Mouse (Mus musculus): ENCODE data around the gene Cat. TPM values are rescaled to one million over a fixed set of nuclear protein-coding genes. Genes with fewer than 3 reads are reported as not detected.

The Cat gene
- polyA plus RNA-seq, 1 experiment, result 60.3 TPM

DNA sequence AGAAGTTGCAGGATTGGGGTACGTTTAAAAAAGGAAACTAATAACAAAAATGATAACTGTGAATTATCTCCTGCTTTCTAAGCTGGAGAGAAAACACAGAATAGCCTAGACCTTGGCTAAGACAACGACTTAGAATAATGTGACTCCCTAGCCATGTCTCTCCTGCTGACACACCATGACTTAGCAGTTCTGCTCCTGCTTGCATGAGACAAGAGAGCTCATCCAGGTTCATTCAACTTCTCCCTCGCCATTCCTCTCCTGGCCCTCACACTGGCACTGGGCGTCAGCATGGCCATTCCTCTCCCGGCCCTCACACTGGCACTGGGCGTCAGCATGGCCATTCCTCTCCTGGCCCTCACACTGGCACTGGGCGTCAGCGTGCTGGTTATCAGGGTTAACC is 4.7 kb downstream of the Cat start:
- TF ChIP-seq POLR2A (IDR thresholded peaks at IDR 0.05; ENCODE audit: low read depth, low read length) (no peak), CTCF (IDR thresholded peaks at IDR 0.05; ENCODE audit: borderline replicate concordance, insufficient read depth, low read length) (no peak)

GRCm38 (mm10) chr2:103478326-103478725 is 6.6 kb downstream of the Cat start:
- Histone ChIP-seq H3K4me1 (ENCODE audit: control insufficient read depth, insufficient read depth, low read length) (no peaks in the 10 kb centered on the region), H3K27ac (ENCODE audit: insufficient read depth, low read length) (no peak overlapping the region), H3K4me3 (ENCODE audit: insufficient read depth, low read length) (no peak overlapping the region)
- no peak for TF ChIP-seq POLR2A (IDR thresholded peaks at IDR 0.05; ENCODE audit: low read depth, low read length)
- no peak for TF ChIP-seq CTCF (IDR thresholded peaks at IDR 0.05; ENCODE audit: borderline replicate concordance, insufficient read depth, low read length)

More for the DNA sequence above, 4.7 kb downstream of the Cat start:
- Histone ChIP-seq H3K27ac (ENCODE audit: insufficient read depth, low read length) (no peak overlapping the region), H3K4me3 (ENCODE audit: insufficient read depth, low read length) (no peak overlapping the region), H3K4me1 (ENCODE audit: control insufficient read depth, insufficient read depth, low read length) (no peaks in the 10 kb centered on the region)

DNA sequence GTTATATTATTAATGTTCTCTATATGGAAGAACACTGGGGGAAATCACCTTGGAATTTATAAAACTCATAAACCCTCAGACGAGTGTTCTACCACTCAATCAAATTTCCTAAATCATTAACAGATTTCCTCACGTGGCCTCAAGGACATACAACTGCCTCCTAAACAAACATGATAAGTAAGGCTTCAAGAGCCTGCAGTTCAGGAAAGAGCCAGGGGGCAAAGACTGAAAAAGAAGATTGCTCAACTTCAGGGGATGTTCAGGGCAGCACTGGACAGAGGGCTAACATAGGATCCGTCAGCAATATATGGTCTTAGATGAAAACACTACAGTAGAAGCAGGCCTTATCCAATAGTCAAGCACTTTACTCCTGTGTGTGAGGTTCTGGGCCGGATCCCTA is 7.5 kb downstream of the Cat start:
- no peak overlapping the region for H3K27ac ChIP-seq (ENCODE audit: insufficient read depth, low read length)
- H3K4me3 ChIP-seq (ENCODE audit: insufficient read depth, low read length), result no peak overlapping the region
- H3K4me1 ChIP-seq (ENCODE audit: control insufficient read depth, insufficient read depth, low read length), result no peaks in the 10 kb centered on the region
- TF ChIP-seq CTCF (IDR thresholded peaks at IDR 0.05; ENCODE audit: borderline replicate concordance, insufficient read depth, low read length) (no peak), POLR2A (IDR thresholded peaks at IDR 0.05; ENCODE audit: low read depth, low read length) (no peak)

GRCm38 (mm10) chr2:103476657-103477056 is 8.3 kb downstream of the Cat start:
- Histone ChIP-seq H3K4me3 (ENCODE audit: insufficient read depth, low read length) (no peak overlapping the region), H3K4me1 (ENCODE audit: control insufficient read depth, insufficient read depth, low read length) (no peaks in the 10 kb centered on the region), H3K27ac (ENCODE audit: insufficient read depth, low read length) (no peak overlapping the region)
- no peak for TF ChIP-seq CTCF (IDR thresholded peaks at IDR 0.05; ENCODE audit: borderline replicate concordance, insufficient read depth, low read length)

- no peak for TF ChIP-seq CTCF (IDR thresholded peaks at IDR 0.05; ENCODE audit: borderline replicate concordance, insufficient read depth, low read length)
- TF ChIP-seq POLR2A (IDR thresholded peaks at IDR 0.05; ENCODE audit: low read depth, low read length), result no peak
- no peak overlapping the region for H3K27ac ChIP-seq (ENCODE audit: insufficient read depth, low read length)
- no peak overlapping the region for H3K4me3 ChIP-seq (ENCODE audit: insufficient read depth, low read length)
- no peaks in the 10 kb centered on the region for H3K4me1 ChIP-seq (ENCODE audit: control insufficient read depth, insufficient read depth, low read length)
These were observed 8.8 kb downstream of the Cat start for GRCm38 (mm10) chr2:103476180-103476579.

DNA sequence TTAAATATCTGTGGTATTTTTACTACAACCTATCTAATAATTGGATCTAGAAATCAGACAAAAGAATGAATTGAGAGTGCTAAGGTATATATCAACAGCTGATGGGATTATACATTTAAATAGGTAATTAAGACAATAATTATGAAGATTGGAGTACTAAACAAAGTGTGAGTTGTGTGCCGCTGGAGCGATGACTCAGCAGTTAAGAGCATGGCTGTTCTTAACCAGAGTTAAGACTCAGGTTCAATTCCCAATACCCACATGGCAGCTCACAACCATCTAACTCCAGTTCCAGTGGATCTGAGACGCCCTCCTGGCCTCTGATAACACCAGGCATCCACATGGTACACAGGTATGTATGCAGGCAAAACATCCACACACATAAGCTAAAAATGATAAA is 11.6 kb downstream of the Cat start:
- TF ChIP-seq CTCF (IDR thresholded peaks at IDR 0.05; ENCODE audit: borderline replicate concordance, insufficient read depth, low read length) (no peak), POLR2A (IDR thresholded peaks at IDR 0.05; ENCODE audit: low read depth, low read length) (no peak)
- no peak overlapping the region for H3K27ac ChIP-seq (ENCODE audit: insufficient read depth, low read length)
- no peaks in the 10 kb centered on the region for H3K4me1 ChIP-seq (ENCODE audit: control insufficient read depth, insufficient read depth, low read length)
- H3K4me3 ChIP-seq (ENCODE audit: insufficient read depth, low read length), result no peak overlapping the region

- H3K4me3 ChIP-seq (ENCODE audit: insufficient read depth, low read length), result no peak overlapping the region
- no peaks in the 10 kb centered on the region for H3K4me1 ChIP-seq (ENCODE audit: control insufficient read depth, insufficient read depth, low read length)
- H3K27ac ChIP-seq (ENCODE audit: insufficient read depth, low read length), result no peak overlapping the region
- TF ChIP-seq CTCF (IDR thresholded peaks at IDR 0.05; ENCODE audit: borderline replicate concordance, insufficient read depth, low read length) (no peak), POLR2A (IDR thresholded peaks at IDR 0.05; ENCODE audit: low read depth, low read length) (no peak)
These were observed 17.9 kb downstream of the Cat start for GRCm38 (mm10) chr2:103466984-103467588.

- H3K4me1 ChIP-seq (ENCODE audit: control insufficient read depth, insufficient read depth, low read length), result no peaks in the 10 kb centered on the region
These were observed 18.7 kb downstream of the Cat start for GRCm38 (mm10) chr2:103466272-103466671.

DNA sequence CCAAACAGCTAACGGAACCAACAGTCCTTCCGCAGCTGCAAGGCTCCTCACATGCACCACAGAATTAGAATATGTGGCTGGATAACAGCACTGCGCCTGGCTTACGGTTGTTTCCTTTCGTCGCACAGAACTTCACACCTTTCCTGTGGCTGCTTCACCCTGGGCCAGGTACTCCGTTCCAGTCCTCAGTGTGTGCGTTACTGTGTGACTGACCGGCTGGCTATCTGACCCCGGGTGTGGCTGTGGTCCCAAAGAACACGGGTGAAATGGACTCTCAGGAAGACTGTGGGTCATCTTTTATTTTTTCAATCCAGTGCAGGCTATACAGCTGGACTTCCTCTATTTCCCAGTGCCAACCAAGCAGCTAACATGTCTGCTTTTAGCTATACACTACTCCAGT is 19.5 kb downstream of the Cat start:
- no peaks in the 10 kb centered on the region for H3K4me1 ChIP-seq (ENCODE audit: control insufficient read depth, insufficient read depth, low read length)
- H3K27ac ChIP-seq (ENCODE audit: insufficient read depth, low read length), result no peak overlapping the region
- H3K4me3 ChIP-seq (ENCODE audit: insufficient read depth, low read length), result no peak overlapping the region
- TF ChIP-seq POLR2A (IDR thresholded peaks at IDR 0.05; ENCODE audit: low read depth, low read length) (no peak), CTCF (IDR thresholded peaks at IDR 0.05; ENCODE audit: borderline replicate concordance, insufficient read depth, low read length) (no peak)

More at GRCm38 (mm10) chr2:103466272-103466671, 18.7 kb downstream of the Cat start:
- no peak for TF ChIP-seq CTCF (IDR thresholded peaks at IDR 0.05; ENCODE audit: borderline replicate concordance, insufficient read depth, low read length)
- TF ChIP-seq POLR2A (IDR thresholded peaks at IDR 0.05; ENCODE audit: low read depth, low read length), result no peak
- no peak overlapping the region for H3K27ac ChIP-seq (ENCODE audit: insufficient read depth, low read length)
- no peak overlapping the region for H3K4me3 ChIP-seq (ENCODE audit: insufficient read depth, low read length)

- TF ChIP-seq POLR2A (IDR thresholded peaks at IDR 0.05; ENCODE audit: low read depth, low read length) (no peak), CTCF (IDR thresholded peaks at IDR 0.05; ENCODE audit: borderline replicate concordance, insufficient read depth, low read length) (no peak)
- no peaks in the 10 kb centered on the region for H3K4me1 ChIP-seq (ENCODE audit: control insufficient read depth, insufficient read depth, low read length)
These were observed 20.4 kb downstream of the Cat start for GRCm38 (mm10) chr2:103464524-103464923.

More at GRCm38 (mm10) chr2:103464524-103464923, 20.4 kb downstream of the Cat start:
- no peak overlapping the region for H3K27ac ChIP-seq (ENCODE audit: insufficient read depth, low read length)
- no peak overlapping the region for H3K4me3 ChIP-seq (ENCODE audit: insufficient read depth, low read length)
